Mouse (Mus musculus): ENCODE data around the gene Tmigd3.

GRCm38 (mm10) chr3:105873451-105874445 is 3.0 kb downstream of the Tmigd3 start:
- TF ChIP-seq CTCF (IDR thresholded peaks at IDR 0.05; ENCODE audit: low read depth): no peak
- no peak for TF ChIP-seq EP300 (IDR thresholded peaks at IDR 0.05; ENCODE audit: low read depth)

All from liver, postnatal 0 days (tissue).